Mouse (Mus musculus) embryonic facial prominence, embryonic 11.5 days (tissue): ENCODE data around the gene Gabarapl1. TPM values are rescaled to one million over a fixed set of nuclear protein-coding genes. Genes with fewer than 3 reads are reported as not detected.
A peak's percentile ranks its signal among the peaks of the same experiment; 100 is the strongest.
"Not testable (repeated sequence)": the region's sequence is repeated elsewhere in the genome, so short reads cannot be mapped to it uniquely, and the experiment has no call there.

Source experiments
- ATAC-seq: fragments of 200-750 bp; cut with Nextera tagmentation; replicated peaks from 2 replicates; pipeline ENCODE4 v1.8.0; 2017; ENCODE audit warnings: low read depth; ENCODE audit not compliant: insufficient number of reproducible peaks, low FRiP score, low TSS enrichment
- DNase-seq: peaks from one replicate; pipeline ENCODE4 v3.0.0-alpha.2; 2015; ENCODE audit warnings: low spot score
- H3K27ac ChIP-seq: fragments of 300-500 bp; sonication (generic); replicated peaks from 2 replicates; pipeline ENCODE4 v1.5.1; 2014; ENCODE audit warnings: mild to moderate bottlenecking, low read depth, low read length, control low read depth
- H3K27me3 ChIP-seq: fragments of 300-500 bp; sonication (generic); 2 replicates; pipeline ENCODE4 v1.6.1; 2014; ENCODE audit warnings: mild to moderate bottlenecking, low read length, moderate library complexity, mixed read lengths; ENCODE audit not compliant: control insufficient read depth, insufficient read depth
- H3K36me3 ChIP-seq: fragments of 300-500 bp; sonication (generic); replicated peaks from 2 replicates; pipeline ENCODE4 v1.6.1; 2014; ENCODE audit warnings: low read depth, mild to moderate bottlenecking, low read length, moderate library complexity, mixed read lengths; ENCODE audit not compliant: control insufficient read depth, insufficient read depth
- H3K4me1 ChIP-seq: fragments of 300-500 bp; sonication (generic); 2 replicates; pipeline ENCODE4 v1.6.1; 2014; ENCODE audit warnings: low read length, mixed read lengths; ENCODE audit not compliant: control insufficient read depth, insufficient read depth
- H3K4me2 ChIP-seq: fragments of 300-500 bp; sonication (generic); 2 replicates; pipeline ENCODE4 v1.6.1; 2014; ENCODE audit warnings: low read depth, mild to moderate bottlenecking, control low read depth, low read length, moderate library complexity
- H3K4me3 ChIP-seq: fragments of 300-500 bp; sonication (generic); 2 replicates; pipeline ENCODE4 v1.5.1; 2014; ENCODE audit warnings: low read depth, low read length, control low read depth
- H3K9ac ChIP-seq: fragments of 300-500 bp; sonication (generic); replicated peaks from 2 replicates; pipeline ENCODE4 v1.6.1; 2014; ENCODE audit warnings: mild to moderate bottlenecking, control low read depth, low read length
- H3K9me3 ChIP-seq: fragments of 300-500 bp; sonication (generic); replicated peaks from 2 replicates; pipeline ENCODE4 v1.6.1; 2016; ENCODE audit warnings: mild to moderate bottlenecking, low read length, inconsistent platforms, mixed read lengths; ENCODE audit not compliant: control insufficient read depth
- WGBS: fragments of 180-500 bp; shearing (Covaris S2); extraction: QIAGEN DNeasy Blood & Tissue Kit; methylation state at CpG from one replicate; pipeline ENCODE4 v1.1.7; 2014; 5-methylcytosine and 5-hydroxymethylcytosine counted together
- polyA plus RNA-seq: library from polyadenylated mRNA; unstranded; fragments of >200 nt; fragmentation: Nextera tagmentation; extraction: Ambion mirVana; gene quantifications from 2 replicates; pipeline ENCODE4 v1.2.1, GENCODE M21; 2014

Gene Gabarapl1
- polyA plus RNA-seq = 17.5 and 19.4 TPM in 2 replicates

- no peaks in the 10 kb centered on the region for H3K9me3 ChIP-seq
- no peaks in the 10 kb centered on the region for H3K36me3 ChIP-seq
- no peaks in the 10 kb centered on the region for H3K27me3 ChIP-seq
- ATAC-seq (peak; percentile 84), DNase-seq (peak; percentile 86)
- peak within 1 kb of the TSS; percentile 84 for H3K4me3 ChIP-seq
- peak within 1 kb of the TSS; percentile 81 for H3K4me2 ChIP-seq
- WGBS = under 1% methylated on average over 55 of the region's 55 CpGs
- peak within 1 kb of the TSS; percentile 77 for H3K9ac ChIP-seq
- H3K27ac ChIP-seq = no peak within 1 kb of the TSS
- no peaks in the 10 kb centered on the region for H3K4me1 ChIP-seq
Observed at GRCm38 (mm10) chr6:129532942-129533860, at the start of gene Gabarapl1. Gabarapl1 (plus strand) TSS chr6:129533160.

- no peaks in the 10 kb centered on the region for H3K27me3 ChIP-seq
- H3K9ac ChIP-seq = no peak overlapping the region
- H3K27ac ChIP-seq = no peak overlapping the region
- H3K4me1 ChIP-seq = no peaks in the 10 kb centered on the region
- no peaks in the 10 kb centered on the region for H3K36me3 ChIP-seq
- no peak for ATAC-seq
- H3K9me3 ChIP-seq = no peaks in the 10 kb centered on the region
- H3K4me2 ChIP-seq = no peak overlapping the region
- DNase-seq = no peak
- WGBS = 84% methylated on average over 4 of the region's 4 CpGs
- no peak overlapping the region for H3K4me3 ChIP-seq
Observed at GRCm38 (mm10) chr6:129494924-129495323, 38.0 kb upstream of the Gabarapl1 start.

GRCm38 (mm10) chr6:129497345-129498218 is 35.4 kb upstream of the Gabarapl1 start:
- no peaks in the 10 kb centered on the region for H3K36me3 ChIP-seq
- H3K27me3 ChIP-seq = no peaks in the 10 kb centered on the region
- no peak overlapping the region for H3K27ac ChIP-seq
- H3K4me1 ChIP-seq = no peaks in the 10 kb centered on the region
- no peak for DNase-seq
- no peak overlapping the region for H3K4me3 ChIP-seq
- H3K9me3 ChIP-seq = no peaks in the 10 kb centered on the region
- no peak overlapping the region for H3K9ac ChIP-seq
- 89% methylated on average over 3 of the region's 3 CpGs for WGBS
- no peak overlapping the region for H3K4me2 ChIP-seq
- no peak for ATAC-seq

- not testable (repeated sequence) for H3K4me3 ChIP-seq, ATAC-seq, H3K27ac ChIP-seq, H3K36me3 ChIP-seq, H3K9ac ChIP-seq, H3K4me1 ChIP-seq, H3K4me2 ChIP-seq, H3K27me3 ChIP-seq, DNase-seq, H3K9me3 ChIP-seq
- 83% methylated on average over 1 of the region's 1 CpGs for WGBS
Observed at GRCm38 (mm10) chr6:129499516-129499915, 33.4 kb upstream of the Gabarapl1 start.

- Histone ChIP-seq H3K27ac (no peak overlapping the region), H3K4me2 (no peak overlapping the region), H3K9me3 (no peaks in the 10 kb centered on the region), H3K4me3 (no peak overlapping the region), H3K4me1 (no peaks in the 10 kb centered on the region), H3K9ac (no peak overlapping the region), H3K36me3 (no peaks in the 10 kb centered on the region), H3K27me3 (no peaks in the 10 kb centered on the region)
- DNase-seq = no peak
- ATAC-seq = no peak
- WGBS = 90% methylated on average over 2 of the region's 2 CpGs
Observed at GRCm38 (mm10) chr6:129503471-129503870, 29.5 kb upstream of the Gabarapl1 start.

- 89% methylated on average over 9 of the region's 9 CpGs for WGBS
- Histone ChIP-seq H3K9me3 (no peaks in the 10 kb centered on the region), H3K4me2 (no peak within 1 kb of the TSS)
Observed at GRCm38 (mm10) chr6:129507024-129507423, 25.9 kb upstream of the Gabarapl1 start, which contains the start of gene Olr1. Olr1 (minus strand) TSS chr6:129507165.

GRCm38 (mm10) chr6:129510120-129510911 is 22.6 kb upstream of the Gabarapl1 start:
- H3K9me3 ChIP-seq = no peaks in the 10 kb centered on the region
- no peak overlapping the region for H3K4me3 ChIP-seq
- no peak overlapping the region for H3K27ac ChIP-seq
- H3K9ac ChIP-seq = no peak overlapping the region
- ATAC-seq (no peak), DNase-seq (no peak)
- no peaks in the 10 kb centered on the region for H3K36me3 ChIP-seq
- H3K4me2 ChIP-seq = no peak overlapping the region
- H3K27me3 ChIP-seq = no peaks in the 10 kb centered on the region
- 67% methylated on average over 6 of the region's 6 CpGs for whole genome bisulfite sequencing
- H3K4me1 ChIP-seq = no peaks in the 10 kb centered on the region

More at GRCm38 (mm10) chr6:129507024-129507423, 25.9 kb upstream of the Gabarapl1 start, which contains the start of gene Olr1:
- Histone ChIP-seq H3K4me3 (no peak within 1 kb of the TSS), H3K4me1 (no peaks in the 10 kb centered on the region), H3K27ac (no peak within 1 kb of the TSS), H3K36me3 (no peaks in the 10 kb centered on the region), H3K9ac (no peak within 1 kb of the TSS), H3K27me3 (no peaks in the 10 kb centered on the region)
- no peak for ATAC-seq
- DNase-seq = no peak
